Mouse (Mus musculus): Measurements from ENCODE around the gene Srd5a2. TPM values are rescaled to one million over a fixed set of nuclear protein-coding genes. Genes with fewer than 3 reads are reported as not detected.
A peak's percentile ranks its signal among the peaks of the same experiment; 100 is the strongest.
"Not testable (repeated sequence)": the region's sequence is repeated elsewhere in the genome, so short reads cannot be mapped to it uniquely, and the experiment has no call there.

Srd5a2 gene
- polyA plus RNA-seq (2015; fragmentation: Nextera tagmentation; extraction: Ambion mirVana) = 0.12 TPM in 1 of 2 replicates, not detected in the other

DNA sequence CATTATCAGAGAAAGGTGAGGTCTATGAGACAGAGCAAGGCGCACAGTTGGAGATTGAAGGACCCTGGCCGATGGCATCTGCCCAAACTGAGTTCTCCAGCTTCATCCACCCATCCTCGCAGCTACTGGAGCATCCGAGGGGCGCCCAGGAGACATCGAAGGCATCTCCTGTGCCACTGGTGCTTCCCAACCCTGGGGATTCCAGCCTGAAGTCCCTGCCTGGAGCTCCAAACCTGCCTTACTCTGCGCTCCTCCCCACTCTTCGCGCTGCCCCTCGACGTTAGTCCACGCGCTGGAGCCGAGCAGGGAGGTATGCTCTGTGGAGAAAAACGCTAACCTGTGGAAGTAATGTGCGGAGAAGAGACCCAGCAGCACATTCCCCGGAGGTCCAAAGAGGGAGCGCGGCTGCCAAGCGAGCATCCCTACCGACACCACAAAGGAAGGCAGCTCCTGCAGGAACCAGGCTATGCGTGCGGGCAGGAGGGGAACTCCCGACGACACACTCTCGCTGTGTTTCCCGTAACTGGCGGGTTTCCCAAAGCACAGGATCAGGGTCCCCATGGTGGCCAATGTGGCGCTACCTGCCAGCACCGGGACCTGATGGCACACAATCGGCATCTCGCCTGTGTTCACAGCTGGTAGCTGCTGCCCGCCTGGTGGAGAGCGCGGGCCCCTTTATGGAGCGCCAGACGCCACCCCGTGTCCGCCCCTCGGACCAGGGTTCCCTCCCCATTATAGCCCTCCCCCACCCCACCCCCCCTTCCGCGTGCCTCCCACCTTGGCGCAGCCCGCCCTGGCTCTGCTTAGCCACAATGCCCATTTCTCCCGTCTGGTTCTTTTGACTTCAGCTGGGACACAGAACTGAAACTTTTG, at the start of gene Srd5a2:
TSS of gene Srd5a2 (minus strand) at position 707 of the 873 bp plus-strand sequence.
- Histone ChIP-seq H3K27ac (ENCODE audit: low read length) (no peak within 1 kb of the TSS), H3K4me2 (ENCODE audit: low read length) (peak within 1 kb of the TSS; percentile 53), H3K27me3 (ENCODE audit: control insufficient read depth, insufficient read depth, low read depth, low read length) (peaks cover 33% of the 10 kb centered on the region), H3K9me3 (replicated peaks; ENCODE audit: control insufficient read depth, low read length, poor library complexity, severe bottlenecking) (no peaks in the 10 kb centered on the region), H3K9ac (ENCODE audit: low read depth, low read length) (peak within 1 kb of the TSS; percentile 45), H3K4me3 (ENCODE audit: low read depth, low read length) (peak within 1 kb of the TSS; percentile 32), H3K36me3 (ENCODE audit: control insufficient read depth, insufficient read depth, low read length) (no peaks in the 10 kb centered on the region), H3K4me1 (ENCODE audit: control insufficient read depth, insufficient read depth, low read length) (0 out of 2 replicates have a peak, but pooled peaks cover 2% of the 10 kb centered on the region)
- WGBS = 1% methylated on average over 45 of the region's 45 CpGs
- peak; percentile 67; the same call in 1 of the 2 replicates for ATAC-seq

DNA sequence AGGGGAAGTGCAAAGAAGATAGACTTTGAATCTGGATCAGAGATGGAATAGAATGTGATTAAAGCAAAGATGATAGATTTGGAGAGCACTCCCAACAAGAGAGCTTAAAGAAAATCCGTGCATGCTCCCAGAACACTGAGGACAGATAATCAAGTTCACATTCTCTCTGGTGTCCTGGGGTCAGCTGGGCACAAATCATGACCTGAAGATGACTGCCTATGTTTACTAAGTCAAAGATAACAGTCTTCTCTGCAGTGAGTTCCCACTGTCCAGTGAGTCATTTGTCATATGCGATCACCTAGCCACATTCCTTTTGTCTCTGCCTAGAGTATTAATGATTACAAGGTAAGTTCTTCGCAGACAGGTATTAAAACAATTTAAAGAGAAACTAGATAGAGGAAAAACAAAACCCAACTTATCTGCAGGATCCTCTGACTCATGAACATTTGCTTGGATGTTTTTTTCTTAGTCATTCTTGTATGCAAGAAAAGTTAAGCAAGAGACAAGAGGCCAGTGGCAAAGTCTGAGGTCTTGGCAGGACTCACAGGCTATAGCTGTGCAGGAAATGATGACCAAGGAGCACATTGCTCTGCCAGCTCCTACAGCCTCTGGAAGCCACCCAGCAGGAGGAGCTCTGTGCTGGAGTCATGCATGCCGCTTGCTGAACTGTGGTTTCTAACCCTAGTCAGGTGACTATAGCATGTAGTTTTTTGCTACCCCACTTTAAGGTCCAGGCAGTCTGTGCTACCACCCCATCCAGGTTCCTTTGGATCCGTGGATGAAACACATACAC, 41.4 kb upstream of the Srd5a2 start:
- ATAC-seq = no peak
- Histone ChIP-seq H3K4me3 (ENCODE audit: low read depth, low read length) (no peak overlapping the region), H3K27me3 (ENCODE audit: control insufficient read depth, insufficient read depth, low read depth, low read length) (no peaks in the 10 kb centered on the region), H3K9me3 (replicated peaks; ENCODE audit: control insufficient read depth, low read length, poor library complexity, severe bottlenecking) (no peaks in the 10 kb centered on the region), H3K4me1 (ENCODE audit: control insufficient read depth, insufficient read depth, low read length) (no peaks in the 10 kb centered on the region), H3K27ac (ENCODE audit: low read length) (no peak overlapping the region), H3K36me3 (ENCODE audit: control insufficient read depth, insufficient read depth, low read length) (no peaks in the 10 kb centered on the region), H3K4me2 (ENCODE audit: low read length) (no peak overlapping the region), H3K9ac (ENCODE audit: low read depth, low read length) (no peak overlapping the region)
- WGBS = 82% methylated on average over 5 of the region's 5 CpGs

DNA sequence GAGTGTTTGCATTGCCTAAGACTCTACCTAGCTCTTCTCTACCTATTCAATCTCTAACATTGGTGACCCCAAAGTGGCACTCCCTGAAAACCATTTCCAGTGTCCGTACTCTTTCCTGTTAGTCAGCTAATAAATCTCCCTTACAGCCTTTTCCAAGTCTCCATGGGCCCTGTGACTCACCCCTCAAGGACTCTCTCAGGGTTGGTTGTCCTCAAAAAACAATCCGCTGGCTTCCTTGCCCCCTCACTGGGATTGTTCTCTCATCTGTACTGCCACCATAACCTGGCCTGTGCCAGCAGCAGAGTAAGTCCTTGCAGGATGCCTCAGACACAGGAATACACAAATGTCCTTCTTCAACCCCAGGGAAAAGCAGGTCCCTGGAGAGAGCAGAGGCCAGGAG, 40.3 kb upstream of the Srd5a2 start:
- no peaks in the 10 kb centered on the region for H3K9me3 ChIP-seq (replicated peaks; ENCODE audit: control insufficient read depth, low read length, poor library complexity, severe bottlenecking)
- WGBS = 90% methylated on average over 2 of the region's 2 CpGs
- no peaks in the 10 kb centered on the region for H3K36me3 ChIP-seq (ENCODE audit: control insufficient read depth, insufficient read depth, low read length)
- H3K4me2 ChIP-seq (ENCODE audit: low read length) = no peak overlapping the region
- H3K4me1 ChIP-seq (ENCODE audit: control insufficient read depth, insufficient read depth, low read length) = no peaks in the 10 kb centered on the region
- ATAC-seq = no peak
- no peak overlapping the region for H3K4me3 ChIP-seq (ENCODE audit: low read depth, low read length)
- H3K27ac ChIP-seq (ENCODE audit: low read length) = no peak overlapping the region
- no peak overlapping the region for H3K9ac ChIP-seq (ENCODE audit: low read depth, low read length)
- no peaks in the 10 kb centered on the region for H3K27me3 ChIP-seq (ENCODE audit: control insufficient read depth, insufficient read depth, low read depth, low read length)

DNA sequence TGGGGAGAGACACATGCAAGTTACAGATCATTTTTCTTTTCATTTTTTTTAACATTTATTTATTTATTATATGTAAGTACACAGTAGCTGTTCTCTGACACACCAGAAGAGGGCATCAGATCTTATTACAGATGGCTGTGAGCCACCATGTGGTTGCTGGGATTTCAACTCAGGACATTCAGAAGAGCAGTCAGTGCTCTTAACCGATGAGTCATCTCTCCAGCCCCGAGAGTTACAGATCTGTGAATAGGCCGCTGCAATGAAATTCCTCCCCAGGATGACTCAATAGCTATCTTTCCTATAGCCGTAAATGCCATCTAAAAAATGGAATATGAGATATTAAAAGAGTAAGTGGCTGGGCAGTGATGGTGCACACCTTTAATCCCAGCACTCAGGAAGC, 35.7 kb upstream of the Srd5a2 start:
- no peaks in the 10 kb centered on the region for H3K4me1 ChIP-seq (ENCODE audit: control insufficient read depth, insufficient read depth, low read length)

DNA sequence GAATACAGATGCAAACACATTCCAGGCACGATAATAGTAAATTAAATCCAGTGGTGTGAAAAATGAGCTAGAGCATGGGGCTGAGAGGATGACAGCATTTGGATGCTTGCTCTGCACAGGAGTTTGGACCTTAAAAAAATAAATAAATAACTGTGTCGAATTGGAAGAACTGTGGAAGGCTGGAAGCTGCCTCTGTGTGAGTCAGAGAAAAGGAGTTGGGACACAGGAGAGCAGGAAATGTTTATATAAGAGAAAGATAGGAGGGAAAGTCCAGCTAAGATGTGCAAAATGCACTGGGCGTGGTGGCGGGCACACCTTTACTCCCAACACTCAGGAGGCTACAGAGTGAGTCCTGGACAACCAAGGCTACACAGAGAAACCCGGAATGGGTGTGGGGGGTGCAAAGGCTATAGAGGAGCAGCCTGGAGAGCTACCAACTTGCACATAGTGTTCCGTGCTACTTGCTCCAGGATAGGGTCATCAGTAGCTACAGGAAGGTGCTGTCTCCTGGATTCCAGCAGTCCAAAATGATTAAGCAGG, 32.4 kb upstream of the Srd5a2 start:
- Histone ChIP-seq H3K4me1 (ENCODE audit: control insufficient read depth, insufficient read depth, low read length) (no peaks in the 10 kb centered on the region), H3K36me3 (ENCODE audit: control insufficient read depth, insufficient read depth, low read length) (no peaks in the 10 kb centered on the region), H3K9ac (ENCODE audit: low read depth, low read length) (no peak overlapping the region), H3K27ac (ENCODE audit: low read length) (no peak overlapping the region), H3K9me3 (replicated peaks; ENCODE audit: control insufficient read depth, low read length, poor library complexity, severe bottlenecking) (no peaks in the 10 kb centered on the region), H3K27me3 (ENCODE audit: control insufficient read depth, insufficient read depth, low read depth, low read length) (no peaks in the 10 kb centered on the region), H3K4me2 (ENCODE audit: low read length) (no peak overlapping the region), H3K4me3 (ENCODE audit: low read depth, low read length) (no peak overlapping the region)
- WGBS = 84% methylated on average over 6 of the region's 6 CpGs
- ATAC-seq = no peak

More for the DNA sequence above, 35.7 kb upstream of the Srd5a2 start:
- H3K9me3 ChIP-seq (replicated peaks; ENCODE audit: control insufficient read depth, low read length, poor library complexity, severe bottlenecking) = no peaks in the 10 kb centered on the region
- H3K9ac ChIP-seq (ENCODE audit: low read depth, low read length) = no peak overlapping the region
- no peak overlapping the region for H3K27ac ChIP-seq (ENCODE audit: low read length)
- no peak for ATAC-seq
- no peak overlapping the region for H3K4me2 ChIP-seq (ENCODE audit: low read length)
- WGBS = 92% methylated on average over 4 of the region's 4 CpGs
- no peaks in the 10 kb centered on the region for H3K27me3 ChIP-seq (ENCODE audit: control insufficient read depth, insufficient read depth, low read depth, low read length)
- no peaks in the 10 kb centered on the region for H3K36me3 ChIP-seq (ENCODE audit: control insufficient read depth, insufficient read depth, low read length)
- H3K4me3 ChIP-seq (ENCODE audit: low read depth, low read length) = no peak overlapping the region

DNA sequence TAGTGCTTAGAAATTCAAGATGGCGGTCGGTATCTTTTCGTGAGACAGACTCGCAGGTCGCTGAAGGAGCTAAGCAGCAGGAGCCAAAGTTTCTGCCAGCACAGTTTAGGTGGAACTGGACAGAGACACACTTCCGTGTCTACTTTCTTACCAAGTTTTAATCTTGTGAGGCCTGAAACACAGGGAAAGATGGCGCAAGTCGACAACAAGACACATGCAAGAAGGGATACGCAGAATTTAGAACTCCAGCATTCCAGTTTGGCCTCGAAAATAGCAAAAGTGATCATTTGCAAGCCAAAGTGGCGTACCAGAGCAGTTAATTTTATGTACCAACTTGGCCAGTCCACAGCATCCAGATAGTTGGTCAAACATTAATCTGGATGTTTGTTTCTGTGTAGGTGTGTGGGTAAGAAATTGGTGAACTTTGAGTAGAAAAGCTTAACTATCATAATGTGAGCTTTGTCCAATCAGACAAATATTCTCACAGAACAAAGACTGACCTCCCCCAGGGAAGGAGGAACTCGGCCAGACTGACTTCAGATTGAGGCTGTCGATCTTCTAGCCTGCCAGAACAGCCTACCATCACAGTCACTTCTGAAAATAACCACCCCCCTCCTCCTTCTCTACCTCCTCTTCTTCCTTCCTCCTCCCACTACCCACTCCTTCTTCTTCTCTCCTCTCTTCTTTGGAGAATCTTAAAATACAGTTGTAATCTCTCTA, 31.2 kb upstream of the Srd5a2 start:
- H3K9me3 ChIP-seq (replicated peaks; ENCODE audit: control insufficient read depth, low read length, poor library complexity, severe bottlenecking) = no peaks in the 10 kb centered on the region
- WGBS = 88% methylated on average over 13 of the region's 13 CpGs
- no peak for ATAC-seq
- no peak overlapping the region for H3K9ac ChIP-seq (ENCODE audit: low read depth, low read length)
- H3K27me3 ChIP-seq (ENCODE audit: control insufficient read depth, insufficient read depth, low read depth, low read length) = no peaks in the 10 kb centered on the region
- no peak overlapping the region for H3K4me2 ChIP-seq (ENCODE audit: low read length)
- no peaks in the 10 kb centered on the region for H3K4me1 ChIP-seq (ENCODE audit: control insufficient read depth, insufficient read depth, low read length)
- H3K27ac ChIP-seq (ENCODE audit: low read length) = no peak overlapping the region
- H3K36me3 ChIP-seq (ENCODE audit: control insufficient read depth, insufficient read depth, low read length) = no peaks in the 10 kb centered on the region
- H3K4me3 ChIP-seq (ENCODE audit: low read depth, low read length) = no peak overlapping the region

DNA sequence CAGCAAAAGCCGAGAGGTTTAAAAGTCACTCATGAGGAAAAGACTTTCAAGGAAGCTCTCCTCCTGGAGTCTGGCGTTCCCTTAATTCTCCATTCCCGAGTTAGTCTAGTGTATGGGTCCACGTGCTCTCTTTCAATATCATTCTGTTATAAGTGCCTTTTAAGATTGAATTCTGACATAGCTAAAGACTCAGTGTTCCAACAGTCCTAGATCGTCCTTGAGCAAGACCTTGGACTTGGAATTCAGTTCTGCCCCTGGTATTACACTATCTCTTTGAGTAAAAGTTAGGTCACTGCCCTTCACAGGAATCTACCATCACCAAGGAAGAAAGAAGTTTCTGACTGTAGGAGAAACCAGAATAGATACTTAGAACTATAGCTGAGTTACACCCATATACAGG, 25.4 kb upstream of the Srd5a2 start:
- H3K27me3 ChIP-seq (ENCODE audit: control insufficient read depth, insufficient read depth, low read depth, low read length); H3K4me1 ChIP-seq (ENCODE audit: control insufficient read depth, insufficient read depth, low read length): not testable (repeated sequence)
- 88% methylated on average over 5 of the region's 5 CpGs for WGBS

DNA sequence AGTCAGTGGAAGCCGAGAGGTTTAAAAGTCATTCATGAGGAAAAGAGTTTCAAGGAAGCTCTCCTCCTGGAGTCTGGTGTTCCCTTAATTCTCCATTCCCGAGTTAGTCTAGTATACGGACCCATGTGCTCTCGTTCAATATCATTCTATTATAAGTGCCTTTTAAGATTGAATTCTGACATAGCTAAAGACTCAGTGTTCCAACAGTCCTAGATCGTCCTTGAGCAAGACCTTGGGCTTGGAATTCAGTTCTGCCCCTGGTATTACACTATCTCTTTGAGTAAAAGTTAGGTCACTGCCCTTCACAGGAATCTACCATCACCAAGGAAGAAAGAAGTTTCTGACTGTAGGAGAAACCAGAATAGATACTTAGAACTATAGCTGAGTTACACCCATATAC, 15.0 kb upstream of the Srd5a2 start:
- H3K4me3 ChIP-seq (ENCODE audit: low read depth, low read length); H3K4me1 ChIP-seq (ENCODE audit: control insufficient read depth, insufficient read depth, low read length); H3K36me3 ChIP-seq (ENCODE audit: control insufficient read depth, insufficient read depth, low read length); H3K9me3 ChIP-seq (replicated peaks; ENCODE audit: control insufficient read depth, low read length, poor library complexity, severe bottlenecking); ATAC-seq; H3K27me3 ChIP-seq (ENCODE audit: control insufficient read depth, insufficient read depth, low read depth, low read length); H3K4me2 ChIP-seq (ENCODE audit: low read length); H3K9ac ChIP-seq (ENCODE audit: low read depth, low read length); H3K27ac ChIP-seq (ENCODE audit: low read length): not testable (repeated sequence)
- WGBS = 88% methylated on average over 5 of the region's 5 CpGs

More for the DNA sequence above, 25.4 kb upstream of the Srd5a2 start:
- not testable (repeated sequence) for ATAC-seq; H3K9me3 ChIP-seq (replicated peaks; ENCODE audit: control insufficient read depth, low read length, poor library complexity, severe bottlenecking); H3K4me2 ChIP-seq (ENCODE audit: low read length); H3K27ac ChIP-seq (ENCODE audit: low read length); H3K4me3 ChIP-seq (ENCODE audit: low read depth, low read length); H3K9ac ChIP-seq (ENCODE audit: low read depth, low read length); H3K36me3 ChIP-seq (ENCODE audit: control insufficient read depth, insufficient read depth, low read length)
